Mouse (Mus musculus): ENCODE data around the gene B4galnt1. TPM values are rescaled to one million over a fixed set of nuclear protein-coding genes. Genes with fewer than 3 reads are reported as not detected.

Gene B4galnt1
- total RNA-seq (2023), result 652 TPM

DNA sequence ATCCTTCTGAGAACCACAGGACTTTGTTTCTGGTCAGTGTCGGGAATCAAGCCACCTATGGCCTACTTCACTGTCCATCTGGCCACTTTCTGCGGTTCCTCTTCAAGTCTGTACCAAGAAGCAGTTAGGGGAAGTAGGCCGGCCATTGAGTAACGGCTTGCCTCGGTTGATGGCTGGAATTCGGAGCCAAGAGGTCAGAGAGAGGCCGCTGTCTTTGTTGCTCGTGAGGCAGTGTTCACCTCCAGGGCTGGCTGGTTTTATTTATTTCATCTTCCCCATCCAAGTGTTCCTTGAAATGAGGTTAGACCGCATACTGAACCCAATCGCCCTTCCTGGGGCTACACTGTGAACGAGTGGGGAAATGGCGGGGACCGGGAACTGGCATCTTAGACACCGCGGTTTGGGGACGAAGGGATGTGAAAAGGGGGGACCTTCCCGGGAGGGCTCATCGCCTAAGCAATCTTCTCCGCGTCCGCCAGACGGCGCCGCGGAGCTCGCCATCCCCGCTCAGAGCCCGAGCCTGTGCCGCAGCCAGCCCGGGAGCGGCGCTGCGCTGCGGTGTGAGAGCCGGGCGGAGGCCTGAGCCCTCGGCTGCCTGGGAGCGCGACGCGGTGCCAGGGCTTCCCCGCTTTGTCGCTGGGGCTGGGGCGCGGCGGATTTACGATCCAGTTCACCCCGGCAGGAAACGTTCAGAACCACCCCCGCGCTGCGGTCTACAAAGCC, at the start of gene B4galnt1:
B4galnt1 (plus strand) TSS at position 595 of the 723 bp plus-strand sequence.

DNA sequence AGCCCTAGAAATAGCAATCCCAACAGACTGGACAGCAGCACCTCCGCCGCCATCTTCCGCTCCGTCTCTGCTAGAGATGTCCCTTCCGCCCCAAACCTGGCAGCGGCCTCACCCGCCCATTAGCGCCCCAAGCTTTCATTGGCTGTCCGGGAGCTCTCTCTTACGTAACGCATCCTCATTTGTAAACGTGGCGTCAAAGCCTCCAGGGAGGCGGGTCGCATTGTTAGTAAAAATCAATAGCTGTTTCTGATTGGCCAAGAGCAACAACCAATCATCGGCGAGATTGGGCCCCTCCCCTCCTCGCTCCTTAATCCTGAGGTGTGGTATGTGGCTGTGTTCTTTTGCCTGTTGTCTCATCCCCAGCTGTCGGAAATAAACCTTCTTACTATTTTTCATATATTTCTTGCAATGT, 44.0 kb upstream of the B4galnt1 start, which contains the start of gene Os9:
Os9 (minus strand) TSS at position 66 of the 412 bp plus-strand sequence.

DNA sequence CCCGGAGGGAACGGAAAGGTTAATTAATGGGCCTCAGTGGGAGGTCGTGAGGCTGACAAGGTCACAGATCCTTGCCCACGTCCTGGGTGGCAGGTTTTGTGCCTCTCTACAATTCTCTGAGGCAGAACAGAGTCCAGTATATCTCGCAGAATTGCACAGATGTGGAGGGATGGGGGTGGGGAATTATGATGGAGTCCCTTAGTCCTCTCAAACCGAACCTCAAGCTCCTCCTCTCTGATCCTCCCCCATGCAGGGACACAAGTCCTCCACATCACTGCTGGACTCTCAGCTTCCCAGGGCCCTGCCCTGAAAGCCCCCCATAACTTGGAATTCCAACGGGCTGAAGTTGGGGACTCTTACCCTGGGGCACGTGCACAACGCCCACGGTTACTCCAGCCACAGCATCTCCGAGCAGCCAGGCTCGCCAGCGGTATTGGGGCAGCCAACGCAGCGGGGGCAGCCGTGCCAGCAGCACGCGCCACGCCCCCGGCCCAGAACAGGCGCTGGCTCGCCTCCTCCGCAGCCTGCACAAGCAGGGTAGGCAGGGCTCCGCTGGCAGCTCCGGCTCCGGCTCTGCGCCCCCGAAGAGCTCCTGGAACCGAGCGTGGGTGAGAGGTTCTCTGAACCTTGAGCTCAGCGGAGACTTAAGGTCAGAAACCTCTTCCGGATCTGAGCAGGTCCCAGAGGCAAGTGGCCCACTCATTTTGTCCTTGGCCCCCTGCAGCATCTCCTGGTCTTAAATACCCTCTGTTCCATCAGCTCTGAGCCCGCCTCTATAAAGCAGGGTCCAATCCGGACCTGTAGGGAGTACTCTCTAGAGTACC, 15.1 kb downstream of the B4galnt1 start, which contains the start of gene Slc26a10:
Slc26a10 (minus strand) TSS at position 775 of the 824 bp plus-strand sequence.

DNA sequence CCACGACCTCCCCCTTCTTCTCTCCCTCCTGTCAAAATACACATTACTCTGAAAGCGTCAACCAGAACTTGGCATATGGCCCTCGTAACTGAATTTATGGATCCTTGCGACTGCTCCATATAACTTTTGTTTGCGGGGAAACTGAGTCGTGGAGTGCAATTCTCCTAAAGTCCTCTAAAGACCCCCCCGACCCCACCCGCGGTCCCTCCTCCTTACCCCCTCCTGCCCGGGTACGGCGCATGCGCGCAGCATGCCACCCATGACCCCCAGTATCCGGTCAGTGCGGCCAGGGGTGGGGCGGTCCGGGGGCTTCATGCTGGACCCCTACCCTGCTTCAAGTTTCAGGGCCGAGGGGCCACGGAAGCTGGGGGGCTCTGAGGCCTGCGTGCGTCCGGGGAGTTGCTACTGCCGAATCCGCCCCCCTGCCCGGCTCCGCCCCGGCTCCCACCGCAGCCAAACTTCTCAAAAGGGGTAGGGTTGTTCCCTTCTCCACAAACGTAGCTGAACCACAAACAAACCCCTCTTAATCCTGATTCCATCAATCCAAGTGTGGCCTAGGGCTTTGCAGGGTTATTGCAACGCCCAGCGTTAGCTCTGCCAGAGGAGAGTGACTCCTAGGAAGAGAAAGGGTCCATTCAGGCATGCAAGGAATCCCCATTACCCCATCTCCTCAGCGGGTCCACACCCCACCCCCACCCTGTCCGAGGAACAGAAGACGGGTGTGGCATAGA, 24.8 kb downstream of the B4galnt1 start, which contains the start of gene Arhgef25:
Arhgef25 (minus strand) TSS at position 433 of the 731 bp plus-strand sequence.

DNA sequence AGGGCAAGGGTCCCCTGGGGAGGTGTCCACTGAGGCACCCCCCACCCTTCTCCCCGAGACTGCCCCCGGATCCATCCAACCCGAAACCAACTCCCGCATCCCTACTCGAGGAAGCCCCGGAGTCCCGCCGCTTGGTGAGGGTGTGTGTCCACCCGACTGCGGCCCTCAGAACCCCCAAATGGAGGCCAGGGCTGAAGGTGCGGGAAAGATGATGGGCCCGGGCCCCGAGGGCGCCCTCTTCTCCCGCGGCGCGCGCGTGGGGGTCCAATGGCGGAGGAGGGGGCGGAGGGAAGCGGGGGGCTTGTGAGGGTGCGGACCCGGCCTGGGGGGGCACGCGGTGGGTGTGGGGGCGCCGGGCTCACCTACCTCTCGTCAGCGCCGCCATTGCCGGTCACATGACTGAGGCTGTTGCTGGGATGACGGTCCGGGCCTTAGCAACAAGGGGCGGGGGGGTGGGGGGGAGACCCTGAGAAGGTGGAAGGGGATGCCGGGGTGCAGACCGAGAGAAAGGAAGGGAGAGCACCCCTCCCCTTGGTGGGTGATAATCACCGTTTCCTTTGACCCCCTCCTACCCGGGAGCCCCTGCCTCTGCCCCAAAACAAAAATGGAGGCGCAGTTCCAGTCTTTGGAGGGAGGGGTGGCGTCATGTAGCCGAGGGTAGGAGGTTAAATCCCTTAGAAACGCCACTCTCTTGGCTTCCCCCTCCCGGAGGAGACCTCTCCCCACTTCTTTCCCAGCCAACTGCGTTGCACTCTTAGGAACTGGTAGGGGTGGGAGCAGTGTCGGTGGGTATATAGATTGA, 30.5 kb downstream of the B4galnt1 start, which contains the start of gene Dtx3:
Dtx3 (minus strand) TSS at position 401 of the 802 bp plus-strand sequence.

DNA sequence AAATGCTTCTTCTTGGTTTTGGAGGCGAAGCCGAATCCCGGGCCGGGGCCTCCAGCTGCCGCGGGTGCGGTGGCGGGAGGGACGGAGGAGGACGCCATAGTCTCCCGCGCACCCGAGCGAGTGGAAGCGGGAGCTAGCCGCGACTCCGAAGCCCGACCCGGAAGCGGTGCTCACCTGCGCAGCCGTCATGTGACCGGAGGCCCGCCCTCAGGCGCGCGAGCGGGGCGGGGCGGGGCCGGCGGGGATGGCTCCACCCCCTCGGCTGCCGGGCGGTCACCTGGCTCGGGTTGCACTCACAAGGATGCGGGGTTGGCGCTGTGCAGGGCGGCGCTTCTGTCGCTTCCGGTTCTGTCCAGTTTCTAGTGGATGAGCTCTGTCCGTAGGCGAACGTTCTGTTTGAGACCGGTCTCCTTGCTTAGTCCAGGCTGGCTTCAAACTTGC, 46.4 kb downstream of the B4galnt1 start, which contains the start of gene Pip4k2c:
Pip4k2c (minus strand) TSS at position 172 of the 441 bp plus-strand sequence.

Other genes with a start within 250 kb of the B4galnt1 start
- 101 TPM for gene Ctdsp2, start 186.5 kb upstream of the B4galnt1 start, total RNA-seq (2023)
- gene Avil, start 164.5 kb upstream of the B4galnt1 start, total RNA-seq (2023), result 1.7 TPM
- gene Tsfm, start 134.4 kb upstream of the B4galnt1 start, total RNA-seq (2023), result 23.1 TPM
- gene Mettl1, start 123.8 kb upstream of the B4galnt1 start, total RNA-seq (2023), result 20.2 TPM
- not detected for gene Eef1akmt3, start 123.7 kb upstream of the B4galnt1 start, total RNA-seq (2023)
- not detected for gene Cyp27b1, start 117.0 kb upstream of the B4galnt1 start, total RNA-seq (2023)
- gene March9, start 105.0 kb upstream of the B4galnt1 start, total RNA-seq (2023), result 3.9 TPM
- 107 TPM for gene Cdk4, start 101.7 kb upstream of the B4galnt1 start, total RNA-seq (2023)
- 7.9 TPM for gene Tspan31, start 95.0 kb upstream of the B4galnt1 start, total RNA-seq (2023)
- gene Agap2, start 89.9 kb upstream of the B4galnt1 start, total RNA-seq (2023), result 146 TPM
- 87.9 TPM for gene Os9, start 44.1 kb upstream of the B4galnt1 start, total RNA-seq (2023)
- gene Slc26a10, start 15.4 kb downstream of the B4galnt1 start, total RNA-seq (2023), result 1.8 TPM
- gene Arhgef25, start 24.9 kb downstream of the B4galnt1 start, total RNA-seq (2023), result 2.2 TPM
- 65.3 TPM for gene Dtx3, start 30.5 kb downstream of the B4galnt1 start, total RNA-seq (2023)
- 40.5 TPM for gene Pip4k2c, start 46.4 kb downstream of the B4galnt1 start, total RNA-seq (2023)
- 0.44 TPM for gene Kif5a, start 98.1 kb downstream of the B4galnt1 start, total RNA-seq (2023)
- 104 TPM for gene Dctn2, start 101.1 kb downstream of the B4galnt1 start, total RNA-seq (2023)
- gene Mbd6, start 123.8 kb downstream of the B4galnt1 start, total RNA-seq (2023), result 106 TPM
- gene Mars, start 146.6 kb downstream of the B4galnt1 start, total RNA-seq (2023), result 51.3 TPM
- gene Arhgap9, start 156.7 kb downstream of the B4galnt1 start, total RNA-seq (2023), result 300 TPM
- not detected for gene Gli1, start 176.7 kb downstream of the B4galnt1 start, total RNA-seq (2023)
- gene Inhbe, start 189.2 kb downstream of the B4galnt1 start, total RNA-seq (2023), result not detected
- not detected for gene Inhbc, start 205.2 kb downstream of the B4galnt1 start, total RNA-seq (2023)
- gene R3hdm2, start 215.1 kb downstream of the B4galnt1 start, total RNA-seq (2023), result 103 TPM